Mouse (Mus musculus): ENCODE measurements around the gene Tnfrsf23. TPM values are rescaled to one million over a fixed set of nuclear protein-coding genes. Genes with fewer than 3 reads are reported as not detected.

Tnfrsf23 gene
- 1.9 and 2.2 TPM in 2 replicates for polyA plus RNA-seq (2015; fragmentation: Nextera tagmentation; extraction: Ambion mirVana)

- DNase-seq (ENCODE audit: low spot score), result peak; percentile 90
- no peaks in the 10 kb centered on the region for H3K4me1 ChIP-seq (replicated peaks; ENCODE audit: insufficient read depth, low read length)
- no peak within 1 kb of the TSS; the same call in 1 of the 2 replicates for H3K27ac ChIP-seq
- H3K36me3 ChIP-seq (ENCODE audit: insufficient read depth, low read length), result peaks cover 14% of the 10 kb centered on the region; the same call in 1 of the 2 replicates
- H3K4me3 ChIP-seq (replicated peaks; ENCODE audit: low read depth, low read length), result peak within 1 kb of the TSS; percentile 38
- peak; percentile 12; the same call in 1 of the 2 replicates for TF ChIP-seq CTCF (IDR thresholded peaks at IDR 0.05; ENCODE audit: low read depth)
- H3K27me3 ChIP-seq (ENCODE audit: insufficient read depth, low read length), result no peaks in the 10 kb centered on the region
- no peaks in the 10 kb centered on the region for H3K9me3 ChIP-seq (replicated peaks; ENCODE audit: low read length)
- WGBS, result 3% methylated on average over 35 of the region's 35 CpGs
- peak within 1 kb of the TSS; percentile 52; the same call in 1 of the 2 replicates for H3K9ac ChIP-seq (ENCODE audit: low read depth, low read length)
- peak; percentile 87 for ATAC-seq (replicated peaks; ENCODE audit: low FRiP score, low read depth)
- H3K4me2 ChIP-seq (ENCODE audit: low read length), result peak within 1 kb of the TSS; percentile 88
Observed at GRCm38 (mm10) chr7:143685359-143686067, at the start of gene Tnfrsf23. Gene Tnfrsf23 (minus strand): TSS chr7:143685872.

GRCm38 (mm10) chr7:143733746-143734145 is 48.1 kb upstream of the Tnfrsf23 start:
- DNase-seq (ENCODE audit: low spot score) (no peak), ATAC-seq (replicated peaks; ENCODE audit: low FRiP score, low read depth) (no peak)
- Histone ChIP-seq H3K36me3 (ENCODE audit: insufficient read depth, low read length) (0 out of 2 replicates have a peak, but pooled peaks cover 5% of the 10 kb centered on the region), H3K4me2 (ENCODE audit: low read length) (no peak overlapping the region), H3K27me3 (ENCODE audit: insufficient read depth, low read length) (no peaks in the 10 kb centered on the region), H3K9ac (ENCODE audit: low read depth, low read length) (no peak overlapping the region), H3K9me3 (replicated peaks; ENCODE audit: low read length) (no peaks in the 10 kb centered on the region), H3K27ac (no peak overlapping the region), H3K4me1 (replicated peaks; ENCODE audit: insufficient read depth, low read length) (peaks cover 15% of the 10 kb centered on the region; the same call in 1 of the 2 replicates), H3K4me3 (replicated peaks; ENCODE audit: low read depth, low read length) (no peak overlapping the region)
- WGBS, result 91% methylated on average over 4 of the region's 4 CpGs
- no peak for TF ChIP-seq CTCF (IDR thresholded peaks at IDR 0.05; ENCODE audit: low read depth)

- Histone ChIP-seq H3K36me3 (ENCODE audit: insufficient read depth, low read length) (0 out of 2 replicates have a peak, but pooled peaks cover 12% of the 10 kb centered on the region), H3K27me3 (ENCODE audit: insufficient read depth, low read length) (no peaks in the 10 kb centered on the region), H3K27ac (peak overlapping the region; percentile 52; the same call in 1 of the 2 replicates), H3K4me3 (replicated peaks; ENCODE audit: low read depth, low read length) (no peak overlapping the region), H3K4me2 (ENCODE audit: low read length) (0 out of 2 replicates have a peak overlapping the region, but pooled peaks have one; percentile 6), H3K9me3 (replicated peaks; ENCODE audit: low read length) (no peaks in the 10 kb centered on the region), H3K4me1 (replicated peaks; ENCODE audit: insufficient read depth, low read length) (peaks cover 5% of the 10 kb centered on the region; the same call in 1 of the 2 replicates), H3K9ac (ENCODE audit: low read depth, low read length) (no peak overlapping the region)
- WGBS, result 45% methylated on average over 10 of the region's 10 CpGs
- DNase-seq (ENCODE audit: low spot score) (peak; percentile 64), ATAC-seq (replicated peaks; ENCODE audit: low FRiP score, low read depth) (no peak; the same call in 1 of the 2 replicates)
- no peak for TF ChIP-seq CTCF (IDR thresholded peaks at IDR 0.05; ENCODE audit: low read depth)
Observed at GRCm38 (mm10) chr7:143729886-143730285, 44.2 kb upstream of the Tnfrsf23 start.

GRCm38 (mm10) chr7:143726396-143726795 is 40.7 kb upstream of the Tnfrsf23 start:
- H3K4me3 ChIP-seq (replicated peaks; ENCODE audit: low read depth, low read length), result no peak overlapping the region
- H3K4me2 ChIP-seq (ENCODE audit: low read length), result no peak overlapping the region
- H3K9ac ChIP-seq (ENCODE audit: low read depth, low read length), result no peak overlapping the region
- no peaks in the 10 kb centered on the region for H3K9me3 ChIP-seq (replicated peaks; ENCODE audit: low read length)
- WGBS, result 81% methylated on average over 4 of the region's 4 CpGs
- H3K36me3 ChIP-seq (ENCODE audit: insufficient read depth, low read length), result 0 out of 2 replicates have a peak, but pooled peaks cover 7% of the 10 kb centered on the region
- peaks cover 5% of the 10 kb centered on the region; the same call in 1 of the 2 replicates for H3K4me1 ChIP-seq (replicated peaks; ENCODE audit: insufficient read depth, low read length)
- ATAC-seq (replicated peaks; ENCODE audit: low FRiP score, low read depth) (no peak), DNase-seq (ENCODE audit: low spot score) (no peak)
- H3K27ac ChIP-seq, result no peak overlapping the region
- H3K27me3 ChIP-seq (ENCODE audit: insufficient read depth, low read length), result no peaks in the 10 kb centered on the region
- peak; percentile 14; the same call in 1 of the 2 replicates for TF ChIP-seq CTCF (IDR thresholded peaks at IDR 0.05; ENCODE audit: low read depth)

GRCm38 (mm10) chr7:143723841-143724240 is 38.2 kb upstream of the Tnfrsf23 start:
- no peak overlapping the region for H3K4me2 ChIP-seq (ENCODE audit: low read length)
- H3K36me3 ChIP-seq (ENCODE audit: insufficient read depth, low read length), result 0 out of 2 replicates have a peak, but pooled peaks cover 7% of the 10 kb centered on the region
- no peaks in the 10 kb centered on the region for H3K27me3 ChIP-seq (ENCODE audit: insufficient read depth, low read length)
- DNase-seq (ENCODE audit: low spot score), result peak; percentile 9
- WGBS, result 80% methylated on average over 4 of the region's 4 CpGs
- peak; percentile 71; the same call in 1 of the 2 replicates for ATAC-seq (replicated peaks; ENCODE audit: low FRiP score, low read depth)
- H3K9me3 ChIP-seq (replicated peaks; ENCODE audit: low read length), result no peaks in the 10 kb centered on the region
- H3K4me3 ChIP-seq (replicated peaks; ENCODE audit: low read depth, low read length), result no peak overlapping the region
- H3K9ac ChIP-seq (ENCODE audit: low read depth, low read length), result no peak overlapping the region
- H3K27ac ChIP-seq, result no peak overlapping the region; the same call in 1 of the 2 replicates
- TF ChIP-seq CTCF (IDR thresholded peaks at IDR 0.05; ENCODE audit: low read depth), result no peak
- 0 out of 2 replicates have a peak, but pooled peaks cover 2% of the 10 kb centered on the region for H3K4me1 ChIP-seq (replicated peaks; ENCODE audit: insufficient read depth, low read length)

- Histone ChIP-seq H3K9me3 (replicated peaks; ENCODE audit: low read length) (no peaks in the 10 kb centered on the region), H3K36me3 (ENCODE audit: insufficient read depth, low read length) (0 out of 2 replicates have a peak, but pooled peaks cover 7% of the 10 kb centered on the region), H3K9ac (ENCODE audit: low read depth, low read length) (no peak overlapping the region), H3K4me1 (replicated peaks; ENCODE audit: insufficient read depth, low read length) (peaks cover 7% of the 10 kb centered on the region), H3K4me2 (ENCODE audit: low read length) (no peak overlapping the region), H3K4me3 (replicated peaks; ENCODE audit: low read depth, low read length) (no peak overlapping the region), H3K27ac (no peak overlapping the region), H3K27me3 (ENCODE audit: insufficient read depth, low read length) (no peaks in the 10 kb centered on the region)
- TF ChIP-seq CTCF (IDR thresholded peaks at IDR 0.05; ENCODE audit: low read depth), result no peak
- WGBS, result 88% methylated on average over 5 of the region's 5 CpGs
- DNase-seq (ENCODE audit: low spot score) (no peak), ATAC-seq (replicated peaks; ENCODE audit: low FRiP score, low read depth) (no peak)
Observed at GRCm38 (mm10) chr7:143722646-143723045, 37.0 kb upstream of the Tnfrsf23 start.

Data from kidney, postnatal 0 days (tissue).